Mouse (Mus musculus) brain, embryonic 14.5 days (tissue): ENCODE results near the gene Gm20521.

Experiments
- CTCF ChIP-seq: fragments of 200-500 bp; IDR thresholded peaks from 2 replicates; pipeline ENCODE4 v1.5.1; 2012; ENCODE audit warnings: inconsistent platforms, mild to moderate bottlenecking, moderate library complexity, borderline replicate concordance; ENCODE audit not compliant: insufficient read depth, insufficient read length; ENCODE audit errors: extremely low read depth
- POLR2A ChIP-seq: fragments of 200-500 bp; IDR thresholded peaks from 2 replicates; pipeline ENCODE4 v1.6.1; 2012; ENCODE audit warnings: mild to moderate bottlenecking, inconsistent platforms, borderline replicate concordance; ENCODE audit not compliant: poor library complexity, insufficient read depth, insufficient read length, severe bottlenecking; ENCODE audit errors: extremely low read depth

GRCm38 (mm10) chr14:54939434-54940175 lies 56.4 kb downstream of the Gm20521 start:
- TF ChIP-seq POLR2A (no peak), CTCF (peak; percentile 73)
